Mouse (Mus musculus) midbrain, embryonic 11.5 days (tissue): ENCODE results near the gene Il18. TPM values are rescaled to one million over a fixed set of nuclear protein-coding genes. Genes with fewer than 3 reads are reported as not detected.
A peak's percentile ranks its signal among the peaks of the same experiment; 100 is the strongest.

Source experiments
- ATAC-seq: fragments of 200-750 bp; cut with Nextera tagmentation; 2 replicates; pipeline ENCODE4 v1.8.0; 2017; ENCODE audit warnings: moderate TSS enrichment, moderate library complexity; ENCODE audit not compliant: low FRiP score
- DNase-seq: peaks from one replicate; pipeline ENCODE4 v3.0.0; 2015; ENCODE audit warnings: low spot score; ENCODE audit errors: missing footprints
- H3K27ac ChIP-seq: fragments of 300-500 bp; sonication (generic); 2 replicates; pipeline ENCODE4 v1.5.1; 2014; ENCODE audit warnings: low read depth, low read length
- H3K27me3 ChIP-seq: fragments of 300-500 bp; sonication (generic); 2 replicates; pipeline ENCODE4 v1.6.1; 2014; ENCODE audit warnings: mild to moderate bottlenecking, low read length, moderate library complexity, mixed read lengths; ENCODE audit not compliant: control insufficient read depth, insufficient read depth
- H3K36me3 ChIP-seq: fragments of 300-500 bp; sonication (generic); 2 replicates; pipeline ENCODE4 v1.6.1; 2014; ENCODE audit warnings: mild to moderate bottlenecking, low read length, moderate library complexity, mixed read lengths; ENCODE audit not compliant: control insufficient read depth, insufficient read depth
- H3K4me1 ChIP-seq: fragments of 300-500 bp; sonication (generic); 2 replicates; pipeline ENCODE4 v1.6.1; 2014; ENCODE audit warnings: low read length; ENCODE audit not compliant: control insufficient read depth, insufficient read depth
- H3K4me2 ChIP-seq: fragments of 300-500 bp; sonication (generic); 2 replicates; pipeline ENCODE4 v1.6.1; 2014; ENCODE audit warnings: mild to moderate bottlenecking, moderate library complexity
- H3K4me3 ChIP-seq: fragments of 300-500 bp; sonication (generic); 2 replicates; pipeline ENCODE4 v1.5.1; 2014; ENCODE audit warnings: low read depth, low read length
- H3K9ac ChIP-seq: fragments of 300-500 bp; sonication (generic); 2 replicates; pipeline ENCODE4 v1.6.1; 2014; ENCODE audit warnings: low read length
- H3K9me3 ChIP-seq: fragments of 300-500 bp; sonication (generic); 2 replicates; pipeline ENCODE4 v1.6.1; 2016; ENCODE audit warnings: low read length; ENCODE audit not compliant: control insufficient read depth
- WGBS: fragments of 180-500 bp; shearing (Covaris S2); extraction: QIAGEN DNeasy Blood & Tissue Kit; methylation state at CpG from one replicate; pipeline ENCODE4 v1.1.7; 2014; 5-methylcytosine and 5-hydroxymethylcytosine counted together
- polyA plus RNA-seq: library from polyadenylated mRNA; unstranded; fragments of >200 nt; fragmentation: Nextera tagmentation; extraction: Ambion mirVana; gene quantifications from 2 replicates; pipeline ENCODE4 v1.2.1, GENCODE M21; 2014

The Il18 gene
- polyA plus RNA-seq, 1 experiment from 2014 or later, result 23.2 TPM

DNA sequence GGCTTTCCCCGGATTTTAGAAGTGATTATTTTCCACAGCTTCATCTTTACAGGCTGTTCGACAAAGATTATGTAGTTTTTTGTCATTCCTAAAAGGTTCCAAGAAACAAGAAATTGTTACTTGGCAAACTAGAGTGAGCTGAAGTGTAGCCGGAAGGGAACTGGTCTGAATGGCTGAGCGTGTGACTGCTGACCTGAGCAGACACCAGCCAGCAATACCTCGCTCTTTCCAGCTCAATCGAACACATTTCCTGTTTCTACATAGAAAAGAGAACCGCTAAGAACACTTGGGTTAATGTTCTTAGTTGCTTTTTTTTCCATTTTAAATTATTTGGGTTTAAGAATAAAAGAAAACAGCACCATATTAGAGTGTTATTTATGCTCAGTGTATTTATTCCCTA, 14.5 kb upstream of the Il18 start:
- no peak for ATAC-seq
- Histone ChIP-seq H3K36me3 (no peaks in the 10 kb centered on the region), H3K4me3 (no peak overlapping the region), H3K9ac (no peak overlapping the region), H3K4me1 (no peaks in the 10 kb centered on the region), H3K4me2 (no peak overlapping the region), H3K9me3 (no peaks in the 10 kb centered on the region), H3K27me3 (no peaks in the 10 kb centered on the region), H3K27ac (no peak overlapping the region)
- DNase-seq, result no peak
- 76% methylated on average over 7 of the region's 7 CpGs for WGBS

DNA sequence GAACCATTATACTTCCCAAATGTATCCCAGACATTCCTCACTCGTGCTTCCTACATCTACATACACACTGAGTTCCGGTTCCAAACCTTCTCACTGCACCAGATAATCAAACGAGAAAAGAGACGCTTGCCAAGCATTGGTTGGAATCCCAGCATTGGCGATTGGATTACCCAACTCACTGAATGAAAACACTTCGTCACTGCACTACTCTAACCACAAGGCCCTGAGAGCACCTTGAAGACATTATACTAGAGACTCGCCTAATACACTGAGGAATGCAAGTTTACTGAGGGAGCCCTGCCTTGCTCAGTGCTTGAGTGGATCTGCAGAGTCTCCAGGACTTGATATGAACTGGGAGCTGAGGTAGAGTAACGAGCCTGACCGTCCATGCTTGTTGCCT, 12.2 kb upstream of the Il18 start:
- no peak overlapping the region for H3K4me2 ChIP-seq
- no peaks in the 10 kb centered on the region for H3K9me3 ChIP-seq
- H3K4me1 ChIP-seq, result no peaks in the 10 kb centered on the region
- H3K9ac ChIP-seq, result no peak overlapping the region
- H3K27ac ChIP-seq, result no peak overlapping the region
- WGBS, result 80% methylated on average over 9 of the region's 9 CpGs
- no peak overlapping the region for H3K4me3 ChIP-seq
- ATAC-seq, result no peak
- H3K36me3 ChIP-seq, result no peaks in the 10 kb centered on the region
- H3K27me3 ChIP-seq, result no peaks in the 10 kb centered on the region
- no peak for DNase-seq

DNA sequence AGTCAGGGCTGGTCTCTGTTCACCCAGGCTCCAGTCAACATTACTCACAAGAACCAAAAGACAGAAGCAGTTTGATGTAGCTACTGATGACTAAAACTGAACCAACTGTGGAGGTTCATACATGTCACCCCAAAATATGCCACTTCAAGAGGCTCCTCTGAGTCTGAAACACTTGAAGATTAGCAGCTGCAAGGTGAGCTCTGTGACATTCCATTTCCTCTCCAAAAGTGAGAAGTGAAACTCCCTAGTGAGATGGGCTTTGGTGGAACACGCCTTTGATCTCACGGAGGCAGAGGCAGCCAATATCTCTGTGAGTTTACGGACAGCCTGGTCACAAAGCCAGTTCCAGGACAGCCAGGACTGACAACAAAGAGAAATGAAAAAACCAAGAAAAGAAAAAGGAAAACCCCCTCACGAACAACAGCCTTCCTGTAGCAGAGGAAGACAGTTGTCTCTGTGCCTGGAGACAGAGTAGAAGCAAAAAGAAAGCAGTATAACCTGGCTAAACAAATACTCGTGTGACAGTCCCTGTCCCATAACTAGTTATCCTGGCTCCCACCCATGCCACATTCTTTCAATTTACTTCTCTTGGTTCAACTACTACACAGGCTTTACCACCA, 6.7 kb upstream of the Il18 start:
- Histone ChIP-seq H3K4me3 (no peak overlapping the region), H3K27ac (no peak overlapping the region), H3K9ac (no peak overlapping the region), H3K36me3 (no peaks in the 10 kb centered on the region), H3K27me3 (no peaks in the 10 kb centered on the region), H3K9me3 (no peaks in the 10 kb centered on the region), H3K4me2 (no peak overlapping the region), H3K4me1 (no peaks in the 10 kb centered on the region)
- DNase-seq (no peak), ATAC-seq (no peak)
- 57% methylated on average over 5 of the region's 5 CpGs for WGBS

DNA sequence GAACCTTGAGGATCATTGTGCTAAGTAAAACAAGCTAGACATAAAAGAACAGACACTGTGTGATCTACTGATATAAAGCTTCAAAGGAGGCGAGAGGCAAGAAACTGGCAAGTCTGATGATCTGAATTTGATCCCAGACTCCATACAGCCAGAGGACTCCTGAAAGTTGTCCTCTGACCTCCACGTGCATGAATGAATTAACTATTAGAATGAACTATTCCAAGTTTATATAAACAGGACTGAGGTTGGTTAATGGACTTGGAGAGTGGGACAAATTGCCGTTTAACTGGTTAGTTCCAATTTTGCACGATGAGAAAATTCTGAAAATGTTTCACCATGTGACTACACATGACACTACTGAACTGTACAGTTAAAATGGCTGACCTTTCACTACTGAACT, 5.7 kb upstream of the Il18 start:
- no peak for DNase-seq

DNA sequence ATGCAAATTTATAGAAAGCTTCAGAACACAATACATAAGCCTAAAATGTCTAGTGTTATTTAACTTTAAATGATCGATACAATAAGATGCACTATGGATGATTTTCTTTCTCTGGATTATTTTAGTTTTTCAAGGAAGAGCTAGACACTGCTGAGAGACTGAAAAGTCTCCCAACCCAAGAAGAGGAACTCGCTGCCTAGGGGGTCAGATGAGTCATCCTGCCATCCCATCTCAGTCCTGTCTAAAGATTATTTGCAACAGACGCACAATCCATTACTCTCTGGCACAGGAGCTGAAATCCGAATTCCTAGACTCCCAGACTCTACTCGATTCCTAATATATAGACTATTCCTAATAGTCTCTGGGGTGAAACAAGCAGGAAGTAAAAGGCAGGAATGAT, 2.4 kb upstream of the Il18 start:
- 83% methylated on average over 5 of the region's 5 CpGs for WGBS
- H3K9me3 ChIP-seq, result no peaks in the 10 kb centered on the region
- no peak for ATAC-seq

More for the DNA sequence above, 5.7 kb upstream of the Il18 start:
- Histone ChIP-seq H3K4me1 (no peaks in the 10 kb centered on the region; the same call in 1 of the 2 replicates), H3K4me3 (no peak overlapping the region), H3K9ac (no peak overlapping the region), H3K27ac (no peak overlapping the region), H3K9me3 (no peaks in the 10 kb centered on the region), H3K36me3 (no peaks in the 10 kb centered on the region), H3K4me2 (no peak overlapping the region), H3K27me3 (no peaks in the 10 kb centered on the region)
- WGBS, result 84% methylated on average over 4 of the region's 4 CpGs
- ATAC-seq, result no peak

DNA sequence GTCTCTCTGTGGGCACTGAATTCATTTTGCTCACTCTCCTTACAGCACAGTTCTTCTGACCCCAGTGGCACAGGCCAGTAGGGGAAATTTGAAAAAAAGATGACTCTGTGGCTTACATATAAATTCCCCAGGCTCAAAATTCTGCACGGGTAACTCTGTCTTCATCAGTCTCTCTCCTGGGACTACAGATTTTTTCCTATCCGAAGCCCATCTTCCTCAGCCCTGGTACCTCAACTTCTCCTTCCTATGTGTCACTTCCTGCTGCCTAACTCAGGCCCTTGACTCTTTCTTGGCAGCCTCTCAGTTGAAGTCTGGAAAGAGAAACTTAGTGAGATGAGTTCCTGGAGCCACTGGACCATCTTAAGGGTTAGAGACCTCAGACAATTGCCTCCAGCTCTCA, 1.1 kb upstream of the Il18 start:
- DNase-seq (no peak), ATAC-seq (no peak)
- Histone ChIP-seq H3K4me3 (no peak overlapping the region), H3K36me3 (no peaks in the 10 kb centered on the region), H3K9me3 (no peaks in the 10 kb centered on the region), H3K27me3 (no peaks in the 10 kb centered on the region), H3K9ac (no peak overlapping the region), H3K4me2 (no peak overlapping the region), H3K27ac (no peak overlapping the region), H3K4me1 (peaks cover 12% of the 10 kb centered on the region; the same call in 1 of the 2 replicates)
- 91% methylated on average over 2 of the region's 2 CpGs for WGBS

More for the DNA sequence above, 2.4 kb upstream of the Il18 start:
- H3K4me1 ChIP-seq, result peaks cover 12% of the 10 kb centered on the region; the same call in 1 of the 2 replicates
- no peaks in the 10 kb centered on the region for H3K36me3 ChIP-seq
- H3K4me3 ChIP-seq, result no peak overlapping the region
- no peak for DNase-seq
- no peak overlapping the region for H3K9ac ChIP-seq
- H3K27me3 ChIP-seq, result no peaks in the 10 kb centered on the region
- H3K4me2 ChIP-seq, result no peak overlapping the region
- H3K27ac ChIP-seq, result no peak overlapping the region

DNA sequence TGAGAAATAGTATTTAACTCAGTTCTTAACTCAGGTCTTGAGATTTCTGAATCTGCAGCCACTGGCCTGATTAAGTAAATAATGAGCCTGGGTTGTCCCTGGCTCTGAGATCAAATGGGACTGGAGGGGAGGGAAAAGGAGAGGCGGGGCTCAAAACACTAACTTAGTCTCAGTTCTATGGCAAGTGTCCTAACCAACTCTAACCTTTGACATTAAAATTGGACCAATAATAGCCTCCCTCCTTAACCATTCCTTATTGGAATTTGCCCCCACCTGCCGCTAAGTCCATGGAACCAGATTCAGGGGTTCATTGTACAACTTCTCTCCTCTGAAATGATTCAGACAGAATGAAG, 443 bp downstream of the Il18 start, which contains the start of gene Bco2:
Gene Bco2, minus strand, starts transcription at position 88 of the 353 bp plus-strand sequence.
- Histone ChIP-seq H3K27ac (peak within 1 kb of the TSS; percentile 88), H3K4me1 (peaks cover 12% of the 10 kb centered on the region; the same call in 1 of the 2 replicates), H3K4me2 (peak within 1 kb of the TSS; percentile 45), H3K27me3 (no peaks in the 10 kb centered on the region), H3K4me3 (peak within 1 kb of the TSS; percentile 27), H3K9me3 (no peaks in the 10 kb centered on the region), H3K9ac (peak within 1 kb of the TSS; percentile 63), H3K36me3 (no peaks in the 10 kb centered on the region)
- 10% methylated on average over 2 of the region's 2 CpGs for WGBS
- peak; percentile 76 for ATAC-seq
- no peak for DNase-seq

DNA sequence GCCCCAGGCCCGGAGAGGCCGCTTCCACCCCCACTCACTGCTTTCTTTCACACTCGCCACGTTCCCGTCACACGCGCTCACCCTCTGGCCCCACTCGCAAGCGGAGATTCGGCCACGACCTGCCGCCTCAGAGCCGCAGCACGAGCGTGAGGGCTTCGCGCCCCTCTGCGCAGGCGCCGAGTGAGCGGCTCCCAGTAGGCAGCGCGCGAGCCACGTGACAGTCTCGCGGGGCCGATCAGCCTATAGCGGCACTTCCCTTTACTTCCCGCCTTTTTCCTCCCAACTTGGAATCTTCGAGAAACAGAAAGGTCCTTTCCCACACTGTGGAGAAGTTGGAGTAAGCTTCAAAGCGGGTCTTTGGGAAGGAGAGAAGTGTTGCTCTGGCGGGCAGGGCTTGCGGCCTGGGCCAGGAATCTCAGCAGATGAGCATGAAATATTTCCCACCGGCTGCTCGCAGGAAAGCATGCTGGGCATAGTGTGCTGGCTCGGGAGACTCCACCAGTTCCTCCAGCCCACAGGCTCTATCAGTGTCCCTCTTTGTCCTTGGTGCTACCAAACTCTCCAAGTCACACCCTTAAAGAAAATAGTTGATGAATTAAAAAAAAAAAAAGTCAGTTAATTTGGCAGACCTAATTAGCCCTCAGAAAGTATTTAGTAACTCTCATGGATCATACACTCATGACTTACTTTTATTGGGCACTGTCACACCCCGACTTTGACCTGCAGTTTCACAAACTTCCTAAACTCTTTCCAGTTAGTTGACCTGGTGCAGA, 6.7 kb downstream of the Il18 start, which contains the start of gene Tex12:
Gene Tex12, minus strand, starts transcription at position 181 of the 773 bp plus-strand sequence.
- H3K36me3 ChIP-seq, result no peaks in the 10 kb centered on the region
- DNase-seq (no peak), ATAC-seq (no peak)
- no peak within 1 kb of the TSS for H3K27ac ChIP-seq
- H3K27me3 ChIP-seq, result no peaks in the 10 kb centered on the region
- H3K4me2 ChIP-seq, result no peak within 1 kb of the TSS
- H3K4me3 ChIP-seq, result no peak within 1 kb of the TSS
- WGBS, result 87% methylated on average over 38 of the region's 38 CpGs
- no peak within 1 kb of the TSS for H3K9ac ChIP-seq
- no peaks in the 10 kb centered on the region for H3K4me1 ChIP-seq
- H3K9me3 ChIP-seq, result no peaks in the 10 kb centered on the region

DNA sequence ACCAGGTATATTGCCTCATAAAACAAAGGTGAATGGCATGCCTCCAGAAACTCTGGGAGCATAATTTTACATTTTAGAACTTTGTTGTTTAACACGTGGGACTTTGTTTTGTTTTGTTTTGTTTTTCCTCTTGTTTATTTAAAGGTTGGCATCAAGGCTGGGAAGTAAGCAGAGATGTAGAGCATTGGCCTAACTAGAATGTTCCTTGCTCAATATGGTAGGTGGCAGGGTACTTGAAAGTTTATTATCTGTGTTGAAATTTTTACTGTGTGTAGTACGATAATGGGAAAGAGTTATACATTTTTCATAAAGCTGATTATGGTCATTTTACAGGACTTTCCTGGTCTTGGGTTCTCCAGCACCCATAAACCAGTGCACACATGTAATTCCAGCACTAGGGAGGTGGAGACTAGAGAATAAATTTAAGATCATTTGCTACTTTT, 7.3 kb downstream of the Il18 start:
- no peaks in the 10 kb centered on the region for H3K9me3 ChIP-seq
- no peaks in the 10 kb centered on the region for H3K36me3 ChIP-seq
- H3K9ac ChIP-seq, result no peak overlapping the region
- no peak overlapping the region for H3K27ac ChIP-seq
- H3K4me1 ChIP-seq, result no peaks in the 10 kb centered on the region
- no peak overlapping the region for H3K4me3 ChIP-seq
- DNase-seq (no peak), ATAC-seq (no peak)
- no peaks in the 10 kb centered on the region for H3K27me3 ChIP-seq
- no peak overlapping the region for H3K4me2 ChIP-seq
- WGBS, result 87% methylated on average over 2 of the region's 2 CpGs
